ENCODE assay signal across 10 mouse cellular contexts in the genomic region with DNA sequence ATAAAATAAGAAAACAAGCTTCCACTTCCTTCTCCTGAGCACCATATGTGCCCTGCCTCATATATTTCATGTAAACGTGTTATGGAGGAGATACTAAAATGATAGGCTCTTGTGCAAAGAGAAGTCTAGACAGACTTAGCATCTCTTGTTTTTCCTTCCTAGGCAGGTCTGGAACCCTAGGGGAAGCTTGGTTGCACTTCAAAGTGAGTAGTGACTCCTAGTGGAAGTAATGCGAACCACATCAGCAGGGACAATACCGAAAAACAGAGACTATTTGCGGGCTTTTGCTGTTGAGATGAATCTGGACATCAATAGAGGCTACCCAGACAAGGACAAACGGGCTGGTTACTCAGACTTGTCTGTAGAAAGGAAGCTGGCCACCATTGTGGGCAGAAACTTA. TPM values are rescaled to one million over a fixed set of nuclear protein-coding genes. Genes with fewer than 3 reads are reported as not detected.
DNase-seq lines count a peak whose midpoint lies in the region; ATAC-seq and TF ChIP-seq lines count a peak whose summit lies in the region.
"Had no signal": no experiment of that assay in that cellular context is flagged by ENCODE, and none has a peak within 500 bp of the region (broad histone marks: within the 10 kb centered on the region; RNA-seq: fewer than 3 reads in every experiment).

No protein-coding gene starts in this region.

- no peak overlapping the region for H3K4me3 ChIP-seq in intestine, embryonic 14.5 days (ENCODE audit: low read depth, low read length)
- no peak overlapping the region for H3K4me3 ChIP-seq in intestine, embryonic 16.5 days (ENCODE audit: low read length)
- H3K4me3 ChIP-seq in intestine, postnatal 0 days (ENCODE audit: low read depth, low read length), result no peak overlapping the region
- H3K4me3 ChIP-seq in stomach, postnatal 0 days (ENCODE audit: low read depth, low read length), result no peak overlapping the region
- H3K4me3 ChIP-seq: embryonic facial prominence, embryonic 15.5 days; liver, embryonic 15.5 days had no signal

- no peaks in the 10 kb centered on the region for H3K36me3 ChIP-seq in intestine, embryonic 14.5 days (ENCODE audit: control insufficient read depth, insufficient read depth, low read length)
- no peaks in the 10 kb centered on the region for H3K36me3 ChIP-seq in intestine, embryonic 16.5 days (ENCODE audit: control insufficient read depth, insufficient read depth, low read length)
- no peaks in the 10 kb centered on the region for H3K36me3 ChIP-seq in intestine, postnatal 0 days (ENCODE audit: control insufficient read depth, insufficient read depth)
- no peaks in the 10 kb centered on the region for H3K36me3 ChIP-seq in stomach, postnatal 0 days (ENCODE audit: control insufficient read depth, insufficient read depth, low read length)
- H3K36me3 ChIP-seq: embryonic facial prominence, embryonic 15.5 days; liver, embryonic 15.5 days had no signal

- H3K27ac ChIP-seq in intestine, embryonic 14.5 days (ENCODE audit: low read depth), result no peak overlapping the region
- H3K27ac ChIP-seq in intestine, embryonic 16.5 days (ENCODE audit: low read length), result no peak overlapping the region
- H3K27ac ChIP-seq in intestine, postnatal 0 days (ENCODE audit: low read depth, low read length), result no peak overlapping the region
- no peak overlapping the region for H3K27ac ChIP-seq in stomach, postnatal 0 days (replicated peaks)
- H3K27ac ChIP-seq: embryonic facial prominence, embryonic 15.5 days; liver, embryonic 15.5 days had no signal

- H3K4me2 ChIP-seq in intestine, embryonic 14.5 days (ENCODE audit: low read length), result no peak overlapping the region
- H3K4me2 ChIP-seq in intestine, embryonic 16.5 days (ENCODE audit: low read depth, low read length), result no peak overlapping the region
- H3K4me2 ChIP-seq in intestine, postnatal 0 days (replicated peaks; ENCODE audit: low read depth), result no peak overlapping the region
- H3K4me2 ChIP-seq in stomach, postnatal 0 days (replicated peaks; ENCODE audit: low read depth), result no peak overlapping the region
- H3K4me2 ChIP-seq: embryonic facial prominence, embryonic 15.5 days; liver, embryonic 15.5 days had no signal

- H3K9ac ChIP-seq in intestine, embryonic 14.5 days (ENCODE audit: low read length), result no peak overlapping the region
- no peak overlapping the region for H3K9ac ChIP-seq in intestine, embryonic 16.5 days (ENCODE audit: low read depth, low read length)
- no peak overlapping the region for H3K9ac ChIP-seq in intestine, postnatal 0 days (ENCODE audit: low read depth, low read length)
- H3K9ac ChIP-seq in stomach, postnatal 0 days (ENCODE audit: low read length), result no peak overlapping the region
- H3K9ac ChIP-seq: embryonic facial prominence, embryonic 15.5 days; liver, embryonic 15.5 days had no signal

- H3K9me3 ChIP-seq in intestine, embryonic 14.5 days (ENCODE audit: control insufficient read depth, low read length), result no peaks in the 10 kb centered on the region
- no peaks in the 10 kb centered on the region for H3K9me3 ChIP-seq in intestine, embryonic 16.5 days (ENCODE audit: control insufficient read depth, low read length)
- no peaks in the 10 kb centered on the region for H3K9me3 ChIP-seq in intestine, postnatal 0 days (ENCODE audit: control insufficient read depth)
- H3K9me3 ChIP-seq in stomach, postnatal 0 days (ENCODE audit: control insufficient read depth, low read length), result no peaks in the 10 kb centered on the region
- H3K9me3 ChIP-seq: embryonic facial prominence, embryonic 15.5 days; liver, embryonic 15.5 days had no signal

- intact Hi-C loops in gastrocnemius, postnatal 14 days (cut with DNase I; ENCODE audit: low total_unique reads), result no loop called here

- peak; percentile 59 for DNase-seq in intestine, embryonic 14.5 days (ENCODE audit: low spot score)
- DNase-seq in R1 (ENCODE audit: low read depth, low spot score), result peak; percentile 75
- DNase-seq in stomach, postnatal 0 days (ENCODE audit: low spot score), result peak; percentile 23
- no peak for DNase-seq in gastrocnemius, postnatal 14 days
- DNase-seq in ovary, postnatal 10 days (ENCODE audit: low spot score), result no peak

- TF ChIP-seq CTCF in intestine, postnatal 0 days (IDR thresholded peaks at IDR 0.05; ENCODE audit: low read depth), result peak; percentile 87
- peak; percentile 92 for TF ChIP-seq CTCF in stomach, postnatal 0 days (IDR thresholded peaks at IDR 0.05; ENCODE audit: low read depth)

- H3K4me1 ChIP-seq in intestine, embryonic 14.5 days (replicated peaks; ENCODE audit: control insufficient read depth, insufficient read depth, low read length), result no peaks in the 10 kb centered on the region
- no peaks in the 10 kb centered on the region for H3K4me1 ChIP-seq in intestine, embryonic 16.5 days (ENCODE audit: control insufficient read depth, insufficient read depth, low read length)
- no peaks in the 10 kb centered on the region for H3K4me1 ChIP-seq in intestine, postnatal 0 days (replicated peaks; ENCODE audit: control insufficient read depth, insufficient read depth, low read length)
- no peaks in the 10 kb centered on the region for H3K4me1 ChIP-seq in stomach, postnatal 0 days (replicated peaks; ENCODE audit: control insufficient read depth, insufficient read depth)

- H3K27me3 ChIP-seq in intestine, embryonic 14.5 days (replicated peaks; ENCODE audit: control insufficient read depth, insufficient read depth, low read length), result no peaks in the 10 kb centered on the region
- no peaks in the 10 kb centered on the region for H3K27me3 ChIP-seq in intestine, embryonic 16.5 days (replicated peaks; ENCODE audit: control insufficient read depth, insufficient read depth, low read length)
- no peaks in the 10 kb centered on the region for H3K27me3 ChIP-seq in intestine, postnatal 0 days (replicated peaks; ENCODE audit: control insufficient read depth, insufficient read depth, low read length)
- no peaks in the 10 kb centered on the region for H3K27me3 ChIP-seq in stomach, postnatal 0 days (ENCODE audit: control insufficient read depth, insufficient read depth, low read length)
- H3K27me3 ChIP-seq: embryonic facial prominence, embryonic 15.5 days; liver, embryonic 15.5 days had no signal

- TF ChIP-seq EP300 in stomach, postnatal 0 days (optimal IDR thresholded peaks at IDR 0.05), result no peak

- no peak for ATAC-seq in intestine, embryonic 14.5 days (replicated peaks; ENCODE audit: low FRiP score, low TSS enrichment, low read depth)
- no peak for ATAC-seq in intestine, embryonic 16.5 days
- ATAC-seq in CD4-positive, CD25-positive, alpha-beta regulatory T cell, adult 4 months, result peak; percentile 82
- no peak for ATAC-seq in intestine, postnatal 0 days
- no peak for ATAC-seq in stomach, postnatal 0 days (ENCODE audit: low FRiP score, low TSS enrichment)

- 17% methylated on average over 5 of the region's 5 CpGs for WGBS in intestine, embryonic 14.5 days
- WGBS in intestine, embryonic 16.5 days, result 12% methylated on average over 5 of the region's 5 CpGs
- 12% methylated on average over 5 of the region's 5 CpGs for WGBS in intestine, postnatal 0 days
- 14% methylated on average over 5 of the region's 5 CpGs for WGBS in stomach, postnatal 0 days

RNA-seq across cellular contexts. Expression of a gene that starts 6.1 kb away (rescaled TPM):
- polyA plus RNA-seq in intestine, embryonic 14.5 days (2014; fragmentation: Nextera tagmentation; extraction: Ambion mirVana), result 25.0 and 31.6 TPM in 2 replicates
- 30.5 and 30.8 TPM in 2 replicates for polyA plus RNA-seq in intestine, embryonic 16.5 days (2015; fragmentation: Nextera tagmentation; extraction: Ambion mirVana)
- polyA plus RNA-seq in CD4-positive, CD25-positive, alpha-beta regulatory T cell, adult 4 months (2017; shearing (Covaris generic)), result 10 to 100 TPM; 27.8 to 29.7 TPM
- 18.0 and 19.4 TPM in 2 replicates for polyA plus RNA-seq in intestine, postnatal 0 days (2015; fragmentation: Nextera tagmentation; extraction: Ambion mirVana)
- polyA plus RNA-seq in stomach, postnatal 0 days (2015; fragmentation: Nextera tagmentation; extraction: Ambion mirVana), result 22.0 and 24.4 TPM in 2 replicates
- total RNA-seq in gastrocnemius, postnatal 14 days (2021), result 1 to 10 TPM; 7.0 to 7.7 TPM

RNA-seq across cellular contexts. Expression of a gene that starts 9.9 kb away (rescaled TPM):
- polyA plus RNA-seq in intestine, embryonic 14.5 days (2014; fragmentation: Nextera tagmentation; extraction: Ambion mirVana), result 18.9 and 21.0 TPM in 2 replicates
- 6.5 and 8.1 TPM in 2 replicates for polyA plus RNA-seq in intestine, embryonic 16.5 days (2015; fragmentation: Nextera tagmentation; extraction: Ambion mirVana)
- under 1 TPM in 1 of 2 experiments, not detected in 1; 0.65 TPM for polyA plus RNA-seq in CD4-positive, CD25-positive, alpha-beta regulatory T cell, adult 4 months (2017; shearing (Covaris generic))
- 3.8 and 3.9 TPM in 2 replicates for polyA plus RNA-seq in intestine, postnatal 0 days (2015; fragmentation: Nextera tagmentation; extraction: Ambion mirVana)
- polyA plus RNA-seq in stomach, postnatal 0 days (2015; fragmentation: Nextera tagmentation; extraction: Ambion mirVana), result 4.7 TPM in 2 replicates
- total RNA-seq in gastrocnemius, postnatal 14 days (2021), result 10 to 100 TPM in 1 of 2 experiments, 1 to 10 TPM in 1; 8.2 to 10.9 TPM

RNA-seq across cellular contexts. Expression of a gene that starts 18.0 kb away (rescaled TPM):
- polyA plus RNA-seq in intestine, embryonic 14.5 days (2014; fragmentation: Nextera tagmentation; extraction: Ambion mirVana), result 0.97 TPM in 1 of 2 replicates, not detected in the other
- polyA plus RNA-seq in intestine, embryonic 16.5 days (2015; fragmentation: Nextera tagmentation; extraction: Ambion mirVana), result 1.5 and 2.1 TPM in 2 replicates
- polyA plus RNA-seq in CD4-positive, CD25-positive, alpha-beta regulatory T cell, adult 4 months (2017; shearing (Covaris generic)), result not detected
- 0.60 and 2.0 TPM in 2 replicates for polyA plus RNA-seq in intestine, postnatal 0 days (2015; fragmentation: Nextera tagmentation; extraction: Ambion mirVana)
- 0.63 and 1.4 TPM in 2 replicates for polyA plus RNA-seq in stomach, postnatal 0 days (2015; fragmentation: Nextera tagmentation; extraction: Ambion mirVana)
- total RNA-seq in gastrocnemius, postnatal 14 days (2021), result not detected

RNA-seq across cellular contexts. Expression of a gene that starts 24.8 kb away (rescaled TPM):
- polyA plus RNA-seq in intestine, embryonic 14.5 days (2014; fragmentation: Nextera tagmentation; extraction: Ambion mirVana), result 394 and 416 TPM in 2 replicates
- polyA plus RNA-seq in intestine, embryonic 16.5 days (2015; fragmentation: Nextera tagmentation; extraction: Ambion mirVana), result 408 and 423 TPM in 2 replicates
- 10 to 100 TPM; 46.2 to 69.9 TPM for polyA plus RNA-seq in CD4-positive, CD25-positive, alpha-beta regulatory T cell, adult 4 months (2017; shearing (Covaris generic))
- 483 and 498 TPM in 2 replicates for polyA plus RNA-seq in intestine, postnatal 0 days (2015; fragmentation: Nextera tagmentation; extraction: Ambion mirVana)
- 419 and 461 TPM in 2 replicates for polyA plus RNA-seq in stomach, postnatal 0 days (2015; fragmentation: Nextera tagmentation; extraction: Ambion mirVana)
- 100 to 1,000 TPM; 321 to 366 TPM for total RNA-seq in gastrocnemius, postnatal 14 days (2021)

Comparison
In these comparisons a context has a peak if more than half of its experiments do, and no peak if none do; other contexts are left out.
1. DNase-seq: peak in intestine, embryonic 14.5 days (single experiment), R1 (single experiment) and stomach, postnatal 0 days (single experiment); none in gastrocnemius, postnatal 14 days (single experiment) and ovary, postnatal 10 days (single experiment).